Mouse (Mus musculus) kidney, adult 18-20 months (tissue): ENCODE results near the gene Spr.

Experiments
- DNase-seq: peaks from one replicate; pipeline ENCODE4 v3.0.0; 2021

The Spr gene

DNA sequence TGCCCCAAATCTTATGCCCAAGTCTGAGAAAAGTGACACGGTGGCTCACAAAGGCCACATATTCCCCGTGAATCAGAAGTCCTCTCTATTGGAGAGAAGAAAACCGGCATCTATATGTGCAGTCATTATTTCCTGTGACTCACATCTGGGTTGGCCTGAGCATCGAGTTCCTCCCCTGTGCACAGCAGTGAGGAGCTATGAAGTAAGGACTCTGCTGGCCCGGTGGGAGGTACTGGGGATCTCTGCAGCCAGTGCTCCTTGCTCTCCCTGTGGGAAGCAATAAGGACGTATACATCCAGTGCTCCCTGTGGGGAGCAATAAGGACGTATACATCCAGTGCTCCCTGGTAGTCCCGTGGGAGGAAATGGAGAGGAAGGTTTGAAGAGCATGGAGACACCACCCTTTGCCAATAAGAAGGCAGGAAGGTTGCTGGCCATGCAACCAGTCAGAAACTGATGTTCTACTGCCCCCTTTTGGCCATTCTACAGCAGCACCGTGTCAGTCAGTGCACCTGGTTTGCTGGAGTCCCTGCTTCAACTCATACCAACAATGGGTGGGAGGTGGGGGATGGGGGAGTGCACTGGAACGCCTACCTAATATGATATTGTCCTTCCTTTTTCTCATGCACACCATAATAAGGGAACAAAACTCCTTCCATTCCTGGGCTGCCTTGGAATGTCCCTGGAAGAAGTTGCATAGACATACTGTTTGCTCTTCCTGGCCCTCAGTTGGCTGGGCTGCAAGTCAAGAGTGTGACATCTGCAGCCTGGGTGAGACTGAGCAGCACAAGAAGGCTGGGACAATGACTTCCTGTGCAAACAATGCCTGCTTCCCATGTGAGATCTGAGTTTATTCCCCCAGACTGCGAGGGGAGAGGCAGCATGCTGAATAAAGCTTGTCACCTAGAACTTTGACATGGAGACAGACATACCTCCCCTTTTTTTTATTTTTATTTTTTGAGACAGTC lies 19.7 kb downstream of the Spr start:
- DNase-seq = peak; percentile 43

DNA sequence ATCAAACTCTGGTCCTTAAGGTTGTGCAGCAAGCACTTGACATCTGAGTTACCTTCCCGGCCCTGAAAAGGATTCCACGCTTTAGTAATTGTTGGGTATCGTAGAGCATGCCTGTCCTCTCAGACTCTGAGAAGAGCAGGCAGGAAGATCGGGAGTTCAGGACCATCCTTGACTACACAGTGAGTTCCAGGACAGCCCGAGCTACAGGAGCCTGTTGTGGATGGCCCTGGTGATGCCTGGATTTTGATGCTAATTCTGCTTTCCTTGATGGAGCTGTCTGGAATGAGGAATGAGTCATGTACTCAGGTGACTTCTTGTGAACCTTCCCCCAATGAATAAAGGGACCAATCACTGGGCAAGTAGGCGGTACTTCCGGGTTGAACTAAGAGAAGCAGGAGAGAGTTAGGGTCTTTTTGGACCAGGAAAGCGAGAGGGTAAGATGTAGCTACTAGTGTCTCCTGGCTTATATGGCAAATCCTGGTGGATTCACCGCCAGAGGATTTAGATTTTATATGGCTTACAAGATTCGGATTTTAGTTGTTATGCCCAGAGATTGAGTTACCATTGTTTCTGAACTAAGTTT lies 32.4 kb downstream of the Spr start:
- no peak for DNase-seq

GRCm38 (mm10) chr6:85103321-85103720 lies 34.2 kb downstream of the Spr start:
- DNase-seq = no peak

DNA sequence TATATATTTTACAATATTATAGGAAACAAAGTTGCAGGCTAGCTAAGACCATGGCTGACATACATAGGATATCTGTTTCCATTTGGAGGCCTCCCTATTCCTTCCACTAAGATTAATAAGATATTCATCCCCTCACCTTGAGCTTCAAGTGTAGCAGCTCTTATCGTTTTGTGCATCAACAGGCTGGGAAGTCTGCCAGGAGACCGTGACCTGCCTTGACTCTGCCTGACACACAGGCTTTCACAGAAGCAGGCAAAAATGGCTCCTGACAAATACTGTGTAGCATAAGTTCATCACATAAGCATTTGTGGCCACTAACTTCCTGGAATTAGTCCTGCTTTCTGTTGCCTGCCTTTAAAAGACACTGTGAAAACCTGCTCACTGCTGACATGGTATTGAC lies 41.1 kb downstream of the Spr start:
- peak; percentile 8 for DNase-seq

GRCm38 (mm10) chr6:85087425-85087824 lies 50.1 kb downstream of the Spr start:
- DNase-seq = no peak

DNA sequence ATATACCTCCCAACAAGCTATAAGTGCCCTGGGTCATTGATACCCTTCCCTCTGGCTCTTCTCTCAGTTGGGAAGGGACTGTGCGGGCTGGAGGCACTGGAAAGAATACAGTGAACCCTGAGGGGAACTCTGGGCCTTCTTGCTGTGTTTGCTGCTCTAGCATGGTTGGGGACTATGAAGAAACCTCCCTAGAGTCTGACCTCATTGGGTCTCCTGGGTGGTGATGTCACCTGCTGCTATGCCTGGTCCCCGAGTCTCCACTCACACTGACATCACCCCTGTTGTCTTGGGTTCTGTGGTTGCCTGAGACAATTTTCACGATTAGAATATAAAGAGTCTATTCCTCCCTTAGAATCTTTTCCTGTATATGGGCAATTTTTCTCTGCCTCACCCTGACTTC lies 50.9 kb downstream of the Spr start:
- DNase-seq = no peak
